Mouse (Mus musculus) ZHBTc4 (cell line): ENCODE data around the gene Abcc9.
"Not testable (repeated sequence)": the region's sequence is repeated elsewhere in the genome, so short reads cannot be mapped to it uniquely, and the experiment has no call there.

Experiments used
- DNase-seq: peaks from one replicate; pipeline ENCODE4 v3.0.0-alpha.2; 2011; ENCODE audit warnings: low read depth, low spot score

Abcc9 gene

DNA sequence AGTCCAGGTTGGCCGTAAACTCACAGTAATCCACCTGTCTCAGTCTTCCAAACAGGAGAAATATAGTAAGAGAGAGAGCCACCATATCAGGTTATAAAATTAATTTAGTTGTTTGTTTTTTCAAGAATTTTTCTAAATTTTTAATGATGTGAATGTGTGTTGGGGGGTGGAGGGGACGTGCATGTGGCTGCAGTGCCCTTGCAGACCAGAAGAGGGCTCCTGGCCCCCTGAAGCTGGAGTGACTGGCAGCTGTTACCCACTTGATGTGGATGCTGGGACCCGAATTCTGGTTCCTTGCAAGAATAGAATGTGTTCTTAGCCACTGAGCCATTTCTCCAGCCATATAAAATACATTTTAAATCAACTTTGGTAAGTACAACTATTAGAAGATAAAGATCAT lies 4.6 kb upstream of the Abcc9 start:
- peak; percentile 22 for DNase-seq

GRCm38 (mm10) chr6:142703441-142703930 lies 1.4 kb upstream of the Abcc9 start:
- no peak for DNase-seq

- DNase-seq, result no peak
These were observed 954 bp downstream of the Abcc9 start for GRCm38 (mm10) chr6:142701161-142701560.

GRCm38 (mm10) chr6:142700753-142701152 lies 1.4 kb downstream of the Abcc9 start:
- DNase-seq, result no peak

GRCm38 (mm10) chr6:142692085-142692484 lies 10.0 kb downstream of the Abcc9 start:
- DNase-seq, result no peak

- no peak for DNase-seq
These were observed 12.4 kb downstream of the Abcc9 start for GRCm38 (mm10) chr6:142689673-142690072.

GRCm38 (mm10) chr6:142682985-142683691 lies 19.0 kb downstream of the Abcc9 start:
- DNase-seq, result no peak

DNA sequence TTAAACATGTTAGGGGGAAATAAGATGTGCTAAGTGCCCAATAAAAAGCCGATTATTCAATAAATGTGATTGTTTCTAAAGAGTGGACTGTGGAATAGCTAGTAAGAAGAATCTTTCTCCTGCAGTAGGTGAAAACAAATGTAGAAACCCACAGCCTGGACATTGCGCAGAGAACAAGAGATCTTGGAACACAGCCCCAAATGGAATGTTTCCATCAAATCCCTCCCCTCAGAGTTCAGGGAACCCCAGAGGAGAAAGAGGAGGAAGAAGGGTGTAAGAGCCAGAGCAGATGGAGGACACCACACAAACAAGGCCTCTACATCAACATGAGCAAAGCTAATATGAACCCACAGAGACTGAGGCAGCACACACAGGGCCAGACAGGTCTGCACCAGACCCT lies 32.1 kb downstream of the Abcc9 start:
- no peak for DNase-seq

- no peak for DNase-seq
These were observed 32.8 kb downstream of the Abcc9 start for GRCm38 (mm10) chr6:142669343-142669742.

DNA sequence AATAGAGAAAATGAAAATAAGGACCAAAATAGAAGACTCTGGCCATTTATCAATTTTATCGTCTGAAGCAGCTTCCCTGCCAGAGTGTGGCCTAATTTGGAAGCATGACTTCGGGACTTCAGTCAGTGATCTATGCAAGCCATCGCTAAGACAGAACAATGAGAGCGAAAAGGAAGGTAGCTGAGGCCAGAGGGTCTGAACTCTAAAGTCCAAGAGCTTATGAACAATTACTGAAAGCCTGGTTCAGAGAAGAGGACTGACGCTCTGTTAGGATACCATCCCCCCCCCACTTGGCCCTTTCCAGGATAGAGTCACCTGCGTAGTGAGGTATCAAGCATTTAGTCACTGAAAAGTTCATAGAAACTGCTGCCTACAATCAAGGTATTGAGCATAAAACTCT lies 33.3 kb downstream of the Abcc9 start:
- no peak for DNase-seq

GRCm38 (mm10) chr6:142668419-142668766 lies 33.7 kb downstream of the Abcc9 start:
- DNase-seq, result no peak

DNA sequence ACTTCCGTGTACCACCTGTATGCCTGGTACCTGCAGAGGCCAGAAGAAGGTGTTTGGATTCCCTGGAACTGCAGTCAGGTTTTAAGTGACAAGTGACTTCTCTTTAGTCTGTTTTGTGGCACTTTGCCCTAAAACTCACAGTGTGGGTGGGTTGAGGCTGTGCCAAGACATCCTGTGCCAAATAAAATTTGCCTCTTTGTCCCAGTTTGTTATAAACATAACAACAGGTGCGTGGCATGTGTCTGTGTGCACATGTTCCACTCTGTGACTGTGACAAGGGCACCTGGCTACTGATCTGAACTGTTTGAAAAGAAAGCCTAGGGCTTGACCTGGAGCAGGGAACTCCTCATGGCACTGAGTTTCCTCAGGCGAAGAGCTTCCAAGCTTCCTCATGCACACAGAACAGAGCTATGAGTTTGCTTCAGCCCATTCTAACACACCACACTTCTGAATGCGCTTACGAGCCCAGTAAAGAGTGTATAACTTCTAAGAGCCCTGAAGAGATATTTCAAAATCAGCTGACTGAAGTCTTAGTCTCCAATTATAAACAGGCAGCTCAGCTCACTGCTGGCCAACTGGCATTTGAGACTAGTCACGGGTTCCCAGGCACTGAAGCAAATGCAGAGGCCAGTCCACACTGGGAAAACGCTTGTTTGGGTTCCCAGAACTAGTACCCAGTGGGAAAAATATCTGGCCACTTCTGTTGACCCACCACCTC lies 34.3 kb downstream of the Abcc9 start:
- no peak for DNase-seq

DNA sequence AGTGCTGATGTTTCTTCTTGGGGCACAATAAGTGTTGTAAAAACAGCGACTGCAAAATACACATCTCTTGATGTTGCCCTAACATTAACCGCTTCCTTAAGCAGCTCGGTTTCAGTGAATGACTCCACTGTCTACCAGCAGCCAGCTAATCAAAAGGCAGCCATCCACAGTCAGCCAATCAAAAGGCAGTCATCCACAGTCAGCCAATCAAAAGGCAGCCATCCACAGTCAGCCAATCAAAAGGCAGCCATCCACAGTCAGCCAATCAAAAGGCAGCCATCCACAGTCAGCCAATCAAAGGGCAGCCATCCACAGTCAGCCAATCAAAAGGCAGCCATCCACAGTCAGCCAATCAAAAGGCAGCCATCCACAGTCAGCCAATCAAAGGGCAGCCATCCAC lies 40.1 kb downstream of the Abcc9 start:
- DNase-seq, result not testable (repeated sequence)

- peak; percentile 74 for DNase-seq
These were observed 43.1 kb downstream of the Abcc9 start for GRCm38 (mm10) chr6:142659038-142659437.

GRCm38 (mm10) chr6:142654561-142654960 lies 47.6 kb downstream of the Abcc9 start:
- DNase-seq, result peak; percentile 35

- DNase-seq, result no peak
These were observed 49.9 kb downstream of the Abcc9 start for GRCm38 (mm10) chr6:142652175-142652574.

- no peak for DNase-seq
These were observed 52.8 kb downstream of the Abcc9 start for GRCm38 (mm10) chr6:142649331-142649730.

GRCm38 (mm10) chr6:142645474-142645873 lies 56.6 kb downstream of the Abcc9 start:
- DNase-seq, result no peak

DNA sequence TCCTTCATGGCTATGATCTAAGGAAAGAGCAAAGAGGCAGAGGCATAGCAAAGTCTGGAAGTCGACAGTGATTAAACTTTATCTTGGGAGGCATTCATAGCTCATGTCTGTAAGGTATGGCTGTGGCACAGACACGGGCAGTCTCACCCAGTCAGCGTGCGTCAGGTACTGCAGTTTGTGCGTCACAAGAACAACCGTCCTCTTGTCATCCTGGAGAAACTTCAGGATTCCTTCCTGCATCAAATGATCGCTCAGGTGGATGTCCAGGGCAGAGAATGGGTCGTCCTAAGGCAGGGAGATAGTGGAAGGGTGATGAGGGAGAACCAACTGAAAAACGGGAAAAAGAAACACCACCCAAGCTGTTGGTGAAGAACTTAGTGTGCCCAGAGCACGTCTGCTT lies 62.8 kb downstream of the Abcc9 start:
- DNase-seq, result no peak

DNA sequence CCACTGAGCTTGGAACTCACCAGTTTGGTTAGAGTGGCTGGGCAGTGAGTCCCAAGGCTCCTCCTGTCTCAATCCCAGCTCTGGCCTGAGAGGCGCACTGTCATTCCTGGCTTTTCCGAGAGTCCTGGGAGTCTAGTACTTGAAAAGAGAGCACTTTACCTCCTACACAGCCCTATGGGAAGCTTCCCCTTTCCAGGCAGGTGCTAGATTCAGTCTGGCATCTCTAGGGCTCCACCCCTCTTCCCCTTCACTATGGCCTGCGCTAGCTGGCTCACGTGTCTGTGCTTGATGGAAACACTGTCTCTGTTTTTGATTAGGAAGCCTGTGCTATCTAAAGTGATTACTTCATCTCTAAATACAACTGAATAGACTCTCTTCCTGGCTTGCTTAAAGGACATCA lies 66.5 kb downstream of the Abcc9 start:
- no peak for DNase-seq

DNA sequence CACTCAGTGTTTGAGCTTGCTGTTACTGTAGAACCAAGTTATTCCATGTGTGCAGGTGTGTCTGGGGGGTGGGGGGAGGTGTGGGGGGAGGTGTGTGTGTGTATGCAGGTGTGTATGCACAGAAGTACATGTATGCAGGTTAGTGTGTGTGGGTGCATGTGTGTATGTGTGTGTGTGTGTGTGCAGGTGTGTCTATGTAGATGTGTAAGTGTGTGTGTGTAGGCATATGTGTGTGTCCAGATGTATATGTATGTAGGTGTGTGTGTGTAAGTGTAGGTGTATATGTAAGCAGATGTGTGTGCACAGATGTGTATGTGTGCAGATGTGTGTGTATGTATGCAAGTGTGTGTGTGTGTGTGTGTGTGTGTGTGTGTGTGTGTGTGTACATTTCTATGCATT lies 66.9 kb downstream of the Abcc9 start:
- DNase-seq, result no peak

DNA sequence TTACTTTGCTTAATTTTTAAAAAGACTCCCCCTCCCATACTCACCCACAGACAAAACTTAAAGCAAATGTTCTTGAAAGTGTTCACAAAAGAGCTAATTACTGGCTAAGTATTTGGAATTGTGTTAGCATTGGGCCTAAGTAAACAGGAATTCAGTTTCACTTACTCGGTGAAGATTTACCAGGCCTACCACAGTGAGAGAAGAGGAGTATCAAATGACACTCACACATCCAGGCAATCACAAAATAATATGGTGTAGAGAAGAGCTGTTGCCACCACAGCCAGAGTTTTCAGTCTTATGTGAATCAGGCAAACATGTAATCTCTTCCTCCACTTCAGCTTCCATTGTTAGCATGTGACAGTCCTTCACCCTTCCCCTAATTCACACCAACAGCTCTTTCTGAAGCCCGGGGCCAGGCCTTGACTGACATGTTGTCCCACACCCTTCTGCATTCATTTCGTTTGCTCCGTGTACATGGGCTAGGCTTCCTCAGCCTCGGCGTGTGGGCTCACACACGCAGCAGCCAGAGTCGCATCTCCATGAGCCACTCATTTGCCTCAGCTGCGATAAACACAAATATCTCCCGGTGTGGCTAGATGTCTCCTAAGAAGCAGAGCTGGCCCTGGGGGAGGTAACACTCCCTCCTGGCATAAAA lies 67.5 kb downstream of the Abcc9 start:
- DNase-seq, result no peak

DNA sequence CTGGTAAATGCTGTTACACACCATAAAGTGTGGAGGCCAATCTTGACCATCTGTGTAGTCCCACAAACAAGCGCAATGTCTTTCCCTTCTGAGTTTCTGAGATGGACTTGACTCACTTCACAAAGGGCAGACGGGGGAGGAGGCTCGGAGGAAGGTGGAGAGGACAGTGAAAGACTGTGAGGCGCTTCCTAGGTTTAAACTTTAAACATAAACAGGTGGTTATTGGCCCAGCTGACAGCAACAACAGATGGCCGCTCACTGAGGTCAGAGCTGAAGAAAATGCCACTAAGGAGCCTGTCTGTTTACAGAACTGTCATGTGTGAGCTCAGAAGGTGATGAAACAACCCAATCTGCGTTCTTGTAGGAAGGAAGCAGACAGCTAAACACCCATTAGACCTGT lies 78.8 kb downstream of the Abcc9 start:
- DNase-seq, result no peak
